Mouse (Mus musculus): ENCODE data around the gene Rnasek.

Gene Rnasek

GRCm38 (mm10) chr11:70239541-70240279, at the start of gene Rnasek, which contains the start of gene Gm21988:
Rnasek (minus strand) TSS chr11:70239842.
Gm21988 (minus strand) TSS chr11:70239830.
- peak; percentile 88 for DNase-seq (ENCODE audit: low read depth, low spot score)

- DNase-seq (ENCODE audit: low read depth, low spot score) = no peak
Observed at GRCm38 (mm10) chr11:70289236-70289635, 49.6 kb upstream of the Rnasek start.

GRCm38 (mm10) chr11:70288102-70288501, 48.5 kb upstream of the Rnasek start:
- DNase-seq (ENCODE audit: low read depth, low spot score) = no peak

- DNase-seq (ENCODE audit: low read depth, low spot score) = no peak
Observed at GRCm38 (mm10) chr11:70285686-70286085, 46.0 kb upstream of the Rnasek start.

GRCm38 (mm10) chr11:70284757-70285156, 45.1 kb upstream of the Rnasek start:
- peak; percentile 44 for DNase-seq (ENCODE audit: low read depth, low spot score)

GRCm38 (mm10) chr11:70283666-70284065, 44.0 kb upstream of the Rnasek start:
- DNase-seq (ENCODE audit: low read depth, low spot score) = no peak

- no peak for DNase-seq (ENCODE audit: low read depth, low spot score)
Observed at GRCm38 (mm10) chr11:70280441-70280840, 40.8 kb upstream of the Rnasek start.

- no peak for DNase-seq (ENCODE audit: low read depth, low spot score)
Observed at GRCm38 (mm10) chr11:70278961-70279360, 39.3 kb upstream of the Rnasek start.

- DNase-seq (ENCODE audit: low read depth, low spot score) = peak; percentile 9
Observed at GRCm38 (mm10) chr11:70271641-70272040, 32.0 kb upstream of the Rnasek start.

GRCm38 (mm10) chr11:70266405-70266804, 26.8 kb upstream of the Rnasek start:
- DNase-seq (ENCODE audit: low read depth, low spot score) = no peak

GRCm38 (mm10) chr11:70265819-70266218, 26.2 kb upstream of the Rnasek start:
- no peak for DNase-seq (ENCODE audit: low read depth, low spot score)

GRCm38 (mm10) chr11:70265252-70265651, 25.6 kb upstream of the Rnasek start:
- DNase-seq (ENCODE audit: low read depth, low spot score) = no peak

- DNase-seq (ENCODE audit: low read depth, low spot score) = peak; percentile 63
Observed at GRCm38 (mm10) chr11:70259035-70259434, 19.4 kb upstream of the Rnasek start.

- no peak for DNase-seq (ENCODE audit: low read depth, low spot score)
Observed at GRCm38 (mm10) chr11:70254931-70255531, 15.4 kb upstream of the Rnasek start, which contains the start of gene Alox12. Alox12 (minus strand) TSS chr11:70255353.

GRCm38 (mm10) chr11:70254337-70254736, 14.7 kb upstream of the Rnasek start:
- no peak for DNase-seq (ENCODE audit: low read depth, low spot score)

GRCm38 (mm10) chr11:70251853-70252252, 12.2 kb upstream of the Rnasek start:
- DNase-seq (ENCODE audit: low read depth, low spot score) = no peak

- DNase-seq (ENCODE audit: low read depth, low spot score) = no peak
Observed at GRCm38 (mm10) chr11:70250150-70250549, 10.5 kb upstream of the Rnasek start.

- DNase-seq (ENCODE audit: low read depth, low spot score) = peak; percentile 83
Observed at GRCm38 (mm10) chr11:70247136-70247845, 7.6 kb upstream of the Rnasek start.

- DNase-seq (ENCODE audit: low read depth, low spot score) = no peak
Observed at GRCm38 (mm10) chr11:70242591-70242990, 2.9 kb upstream of the Rnasek start.

GRCm38 (mm10) chr11:70238591-70239440, 826 bp downstream of the Rnasek start:
- peak; percentile 58 for DNase-seq (ENCODE audit: low read depth, low spot score)

GRCm38 (mm10) chr11:70237457-70238167, 2.0 kb downstream of the Rnasek start, which contains the start of gene 0610010K14Rik:
0610010K14Rik (minus strand) TSS chr11:70237914.
- DNase-seq (ENCODE audit: low read depth, low spot score) = peak; percentile 94

Measured in 3T3-L1 (cell line).